Mouse (Mus musculus): ENCODE results near the gene Mmp2. TPM values are rescaled to one million over a fixed set of nuclear protein-coding genes. Genes with fewer than 3 reads are reported as not detected.
"Not testable (repeated sequence)": the region's sequence is repeated elsewhere in the genome, so short reads cannot be mapped to it uniquely, and the experiment has no call there.

Mmp2 gene
- polyA plus RNA-seq, 1 experiment: 51.3 TPM

GRCm38 (mm10) chr8:92838616-92839015 lies 11.5 kb downstream of the Mmp2 start:
- DNase-seq (ENCODE audit: low read depth): no peak

GRCm38 (mm10) chr8:92839161-92839560 lies 12.1 kb downstream of the Mmp2 start:
- DNase-seq (ENCODE audit: low read depth): no peak

GRCm38 (mm10) chr8:92839876-92840275 lies 12.8 kb downstream of the Mmp2 start:
- no peak for DNase-seq (ENCODE audit: low read depth)

- no peak for DNase-seq (ENCODE audit: low read depth)
Observed at GRCm38 (mm10) chr8:92846684-92847083, 19.6 kb downstream of the Mmp2 start.

GRCm38 (mm10) chr8:92847299-92847698 lies 20.2 kb downstream of the Mmp2 start:
- DNase-seq (ENCODE audit: low read depth): no peak

GRCm38 (mm10) chr8:92849261-92849660 lies 22.2 kb downstream of the Mmp2 start:
- DNase-seq (ENCODE audit: low read depth): peak; percentile 36

- no peak for DNase-seq (ENCODE audit: low read depth)
Observed at GRCm38 (mm10) chr8:92850239-92850638, 23.1 kb downstream of the Mmp2 start.

GRCm38 (mm10) chr8:92851381-92851780 lies 24.3 kb downstream of the Mmp2 start:
- no peak for DNase-seq (ENCODE audit: low read depth)

GRCm38 (mm10) chr8:92853188-92853983 lies 26.3 kb downstream of the Mmp2 start:
- DNase-seq (ENCODE audit: low read depth): no peak

GRCm38 (mm10) chr8:92854673-92855072 lies 27.6 kb downstream of the Mmp2 start:
- no peak for DNase-seq (ENCODE audit: low read depth)

GRCm38 (mm10) chr8:92855171-92855894 lies 28.2 kb downstream of the Mmp2 start, which contains the start of gene Lpcat2:
Gene Lpcat2, plus strand, starts transcription at chr8:92855339.
- no peak for DNase-seq (ENCODE audit: low read depth)

GRCm38 (mm10) chr8:92856273-92856986 lies 29.3 kb downstream of the Mmp2 start:
- DNase-seq (ENCODE audit: low read depth): no peak

- no peak for DNase-seq (ENCODE audit: low read depth)
Observed at GRCm38 (mm10) chr8:92858475-92859182, 31.5 kb downstream of the Mmp2 start.

GRCm38 (mm10) chr8:92861977-92862376 lies 34.9 kb downstream of the Mmp2 start:
- no peak for DNase-seq (ENCODE audit: low read depth)

- DNase-seq (ENCODE audit: low read depth): no peak
Observed at GRCm38 (mm10) chr8:92870281-92870680, 43.2 kb downstream of the Mmp2 start.

GRCm38 (mm10) chr8:92872063-92872759 lies 45.1 kb downstream of the Mmp2 start:
- no peak for DNase-seq (ENCODE audit: low read depth)

GRCm38 (mm10) chr8:92875795-92876194 lies 48.7 kb downstream of the Mmp2 start:
- no peak for DNase-seq (ENCODE audit: low read depth)

GRCm38 (mm10) chr8:92881247-92881646 lies 54.2 kb downstream of the Mmp2 start:
- DNase-seq (ENCODE audit: low read depth): no peak

- DNase-seq (ENCODE audit: low read depth): no peak
Observed at GRCm38 (mm10) chr8:92883771-92884170, 56.7 kb downstream of the Mmp2 start.

GRCm38 (mm10) chr8:92892216-92892615 lies 65.1 kb downstream of the Mmp2 start:
- DNase-seq (ENCODE audit: low read depth): not testable (repeated sequence)

- DNase-seq (ENCODE audit: low read depth): no peak
Observed at GRCm38 (mm10) chr8:92893870-92894269, 66.8 kb downstream of the Mmp2 start.
